Mouse (Mus musculus) neural tube, embryonic 15.5 days (tissue): ENCODE results near the gene Parn. TPM values are rescaled to one million over a fixed set of nuclear protein-coding genes. Genes with fewer than 3 reads are reported as not detected.

Experiments
- ATAC-seq: fragments of 200-750 bp; cut with Nextera tagmentation; 2 replicates; pipeline ENCODE4 v1.8.0; 2017; ENCODE audit warnings: mild to moderate bottlenecking, moderate TSS enrichment, moderate library complexity; ENCODE audit not compliant: low FRiP score
- H3K27ac ChIP-seq: fragments of 300-500 bp; sonication (generic); replicated peaks from 2 replicates; pipeline ENCODE4 v1.5.1; 2015; ENCODE audit warnings: mild to moderate bottlenecking, inconsistent platforms
- H3K27me3 ChIP-seq: fragments of 300-500 bp; sonication (generic); replicated peaks from 2 replicates; pipeline ENCODE4 v1.6.1; 2015; ENCODE audit warnings: inconsistent platforms
- H3K36me3 ChIP-seq: fragments of 300-500 bp; sonication (generic); 2 replicates; pipeline ENCODE4 v1.6.1; 2015; ENCODE audit warnings: inconsistent platforms
- H3K4me1 ChIP-seq: fragments of 300-500 bp; sonication (generic); 2 replicates; pipeline ENCODE4 v1.6.1; 2015; ENCODE audit warnings: inconsistent platforms
- H3K4me2 ChIP-seq: fragments of 300-500 bp; sonication (generic); 2 replicates; pipeline ENCODE4 v1.6.1; 2015; ENCODE audit warnings: inconsistent platforms, mild to moderate bottlenecking, moderate library complexity
- H3K4me3 ChIP-seq: fragments of 300-500 bp; sonication (generic); replicated peaks from 2 replicates; pipeline ENCODE4 v1.5.1; 2015; ENCODE audit warnings: mild to moderate bottlenecking, inconsistent platforms
- H3K9ac ChIP-seq: fragments of 300-500 bp; sonication (generic); replicated peaks from 2 replicates; pipeline ENCODE4 v1.6.1; 2015; ENCODE audit warnings: mild to moderate bottlenecking, inconsistent platforms
- H3K9me3 ChIP-seq: fragments of 300-500 bp; sonication (generic); replicated peaks from 2 replicates; pipeline ENCODE4 v1.6.1; 2016; ENCODE audit warnings: inconsistent platforms
- whole genome bisulfite sequencing: fragments of 180-500 bp; shearing (Covaris S2); methylation state at CpG from one replicate; pipeline ENCODE4 v1.1.7; 2015; ENCODE audit warnings: mixed read lengths; 5-methylcytosine and 5-hydroxymethylcytosine counted together
- polyA plus RNA-seq: library from polyadenylated mRNA; unstranded; fragments of >200 nt; fragmentation: Nextera tagmentation; extraction: Ambion mirVana; gene quantifications from 2 replicates; pipeline ENCODE4 v1.2.1, GENCODE M21; 2015

The Parn gene
- polyA plus RNA-seq, 1 experiment from 2014 or later = 28.2 TPM

DNA sequence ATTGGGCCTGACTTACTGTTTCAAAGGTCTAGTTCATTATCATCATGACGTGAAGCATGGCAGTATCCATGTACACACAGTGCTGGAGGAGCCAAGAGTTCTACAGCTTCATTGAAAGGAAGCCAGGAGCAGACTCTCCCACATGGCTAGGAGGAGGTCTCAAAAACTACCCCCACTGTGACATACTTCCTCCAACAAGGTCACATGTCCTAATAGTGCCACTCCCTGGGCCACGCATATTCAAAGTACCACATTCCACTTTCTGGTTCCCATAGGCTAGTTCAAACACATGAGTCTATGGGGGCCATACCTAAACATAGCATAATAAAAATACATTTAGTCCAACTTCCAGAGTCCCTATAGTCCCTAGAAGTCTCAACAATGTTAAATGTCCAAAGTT, 118.0 kb downstream of the Parn start:
- Histone ChIP-seq H3K4me1 (no peaks in the 10 kb centered on the region), H3K27me3 (no peaks in the 10 kb centered on the region), H3K9me3 (peaks cover 12% of the 10 kb centered on the region; the same call in 1 of the 2 replicates), H3K36me3 (peaks cover 24% of the 10 kb centered on the region), H3K9ac (no peak overlapping the region), H3K4me2 (no peak overlapping the region), H3K27ac (no peak overlapping the region), H3K4me3 (no peak overlapping the region)
- 97% methylated on average over 2 of the region's 2 CpGs for WGBS
- ATAC-seq = no peak

DNA sequence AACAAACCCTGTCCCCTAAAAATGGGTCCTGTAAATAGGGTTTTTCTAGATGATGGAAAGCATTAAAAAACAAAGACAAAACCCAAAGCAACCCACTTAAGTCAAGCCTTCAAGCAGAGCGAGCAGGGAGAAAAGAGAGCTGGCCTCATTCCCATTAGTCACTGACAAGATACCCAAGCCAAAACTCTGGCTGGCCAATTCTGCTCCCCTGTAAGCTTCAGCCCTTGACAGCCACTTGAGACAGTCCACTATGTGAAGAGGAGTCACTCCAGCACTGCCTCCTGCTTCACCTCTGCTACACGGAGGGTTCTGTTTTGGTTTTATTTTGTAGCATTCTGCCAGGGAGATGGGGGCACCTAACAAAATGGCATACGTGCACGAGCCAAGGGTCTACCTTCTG, 126.2 kb downstream of the Parn start:
- H3K9ac ChIP-seq = no peak overlapping the region
- no peak overlapping the region for H3K27ac ChIP-seq
- no peak overlapping the region for H3K4me3 ChIP-seq
- H3K27me3 ChIP-seq = no peaks in the 10 kb centered on the region
- peaks cover 17% of the 10 kb centered on the region for H3K36me3 ChIP-seq
- peaks cover 8% of the 10 kb centered on the region for H3K4me1 ChIP-seq
- H3K4me2 ChIP-seq = no peak overlapping the region
- 76% methylated on average over 4 of the region's 4 CpGs for WGBS
- no peak for ATAC-seq
- peaks cover 8% of the 10 kb centered on the region; the same call in 1 of the 2 replicates for H3K9me3 ChIP-seq

DNA sequence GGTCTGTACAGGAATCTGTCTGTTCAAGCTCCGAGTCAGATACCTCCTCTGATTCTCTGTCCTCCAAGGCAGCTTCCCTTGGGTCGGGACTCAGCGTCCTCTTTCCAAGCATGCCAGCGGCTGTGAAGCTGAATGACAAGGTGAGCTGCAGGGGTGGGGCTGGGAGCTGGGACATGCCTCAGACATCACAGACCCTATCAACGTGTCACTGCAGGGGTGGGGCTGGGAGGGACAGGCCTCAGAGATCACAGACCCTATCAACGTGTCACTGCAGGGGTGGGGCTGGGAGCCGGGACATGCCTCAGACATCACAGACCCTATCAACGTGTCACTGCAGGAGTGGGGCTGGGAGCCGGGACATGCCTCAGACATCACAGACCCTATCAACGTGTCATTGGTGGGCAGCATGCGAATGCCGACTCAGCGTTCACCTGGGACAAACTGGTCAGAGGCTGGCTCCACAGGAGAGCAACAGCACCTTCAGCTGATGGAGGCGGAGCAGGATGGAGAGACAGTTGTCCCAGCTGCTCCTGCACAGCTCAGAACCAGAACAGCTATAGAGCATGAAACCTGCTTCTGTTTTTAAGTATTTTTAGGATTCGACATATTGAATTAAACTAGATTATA, 126.7 kb downstream of the Parn start:
- H3K9ac ChIP-seq = no peak overlapping the region
- H3K27me3 ChIP-seq = no peaks in the 10 kb centered on the region
- 0 out of 2 replicates have a peak, but pooled peaks cover 4% of the 10 kb centered on the region for H3K9me3 ChIP-seq
- H3K4me1 ChIP-seq = peaks cover 8% of the 10 kb centered on the region
- no peak for ATAC-seq
- H3K27ac ChIP-seq = no peak overlapping the region
- no peak overlapping the region for H3K4me3 ChIP-seq
- H3K4me2 ChIP-seq = no peak overlapping the region
- peaks cover 12% of the 10 kb centered on the region for H3K36me3 ChIP-seq
- 89% methylated on average over 15 of the region's 15 CpGs for whole genome bisulfite sequencing

DNA sequence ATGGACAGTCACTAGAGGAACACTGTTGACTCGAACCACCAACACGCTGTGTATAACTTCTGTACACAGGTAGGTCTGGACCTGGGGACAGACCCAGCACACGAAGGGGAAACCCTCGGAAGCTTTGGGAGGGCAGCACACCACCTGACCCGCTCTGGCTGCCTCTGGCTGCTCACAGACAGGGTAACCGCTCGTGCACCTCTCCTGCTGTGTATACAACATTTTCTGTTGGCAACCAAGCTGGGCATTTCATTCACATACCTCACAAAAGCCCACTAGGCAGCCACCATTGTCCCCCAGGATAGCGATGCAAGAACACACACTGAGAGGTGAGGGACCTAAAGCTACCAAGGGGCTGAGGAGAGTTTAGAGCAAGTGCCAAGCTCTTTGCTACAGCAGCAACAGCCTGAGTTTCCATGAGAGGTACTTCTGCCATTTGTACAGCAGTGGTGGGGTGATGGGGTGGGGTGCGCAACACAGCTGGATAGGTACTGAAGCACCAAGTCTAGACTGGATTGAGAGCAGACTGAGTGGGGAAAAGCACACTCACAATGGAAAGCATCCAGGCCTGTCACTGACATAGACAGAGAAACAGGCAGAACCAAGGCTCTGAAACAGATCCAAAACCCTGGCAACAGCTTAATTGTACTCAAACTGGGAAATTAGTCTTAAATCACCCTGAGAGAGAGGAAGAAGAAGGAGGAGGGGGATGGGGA, 128.9 kb downstream of the Parn start:
- Histone ChIP-seq H3K4me3 (no peak overlapping the region), H3K4me2 (no peak overlapping the region), H3K27me3 (no peaks in the 10 kb centered on the region), H3K4me1 (peaks cover 8% of the 10 kb centered on the region), H3K36me3 (no peaks in the 10 kb centered on the region), H3K9me3 (no peaks in the 10 kb centered on the region), H3K27ac (no peak overlapping the region), H3K9ac (no peak overlapping the region)
- WGBS = 67% methylated on average over 9 of the region's 9 CpGs
- ATAC-seq = no peak

DNA sequence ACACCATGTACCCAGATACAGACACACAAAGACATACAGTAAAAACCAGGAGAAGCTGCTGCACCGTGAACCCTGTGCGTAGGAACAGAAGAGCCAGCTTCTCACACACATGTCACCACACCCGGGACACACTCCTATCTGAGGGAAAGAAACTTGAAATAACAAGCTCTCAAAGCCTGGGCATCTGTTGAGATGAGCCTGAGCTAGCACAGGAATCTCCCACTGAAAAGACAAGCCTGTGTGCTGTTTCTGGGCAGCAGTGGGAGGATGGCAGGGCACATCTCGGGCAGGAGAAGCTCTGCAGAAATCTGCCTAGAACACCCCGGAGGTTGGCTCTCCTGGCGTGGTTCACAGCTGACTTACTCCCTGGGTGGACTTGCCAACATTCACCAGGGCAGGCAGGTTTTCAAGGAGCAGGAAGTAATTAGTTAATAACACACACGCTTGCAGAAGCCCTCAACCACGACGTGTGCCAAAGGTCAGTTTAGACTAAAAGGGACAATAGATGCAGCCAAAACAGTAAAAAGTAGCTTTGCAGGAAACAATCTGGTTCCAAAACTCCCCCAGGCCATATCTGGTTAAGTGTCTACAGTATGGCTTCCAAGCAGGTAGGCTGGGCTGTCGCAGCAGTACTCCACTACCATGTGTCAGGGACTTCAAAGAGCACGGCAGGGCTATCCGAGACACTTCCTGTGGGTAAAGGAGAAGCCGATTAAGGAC, 129.6 kb downstream of the Parn start:
- H3K4me2 ChIP-seq = no peak overlapping the region
- H3K9ac ChIP-seq = no peak overlapping the region
- peaks cover 8% of the 10 kb centered on the region for H3K4me1 ChIP-seq
- no peak for ATAC-seq
- H3K9me3 ChIP-seq = no peaks in the 10 kb centered on the region
- H3K36me3 ChIP-seq = no peaks in the 10 kb centered on the region
- WGBS = 68% methylated on average over 13 of the region's 13 CpGs
- no peak overlapping the region for H3K4me3 ChIP-seq
- no peak overlapping the region for H3K27ac ChIP-seq
- H3K27me3 ChIP-seq = no peaks in the 10 kb centered on the region

DNA sequence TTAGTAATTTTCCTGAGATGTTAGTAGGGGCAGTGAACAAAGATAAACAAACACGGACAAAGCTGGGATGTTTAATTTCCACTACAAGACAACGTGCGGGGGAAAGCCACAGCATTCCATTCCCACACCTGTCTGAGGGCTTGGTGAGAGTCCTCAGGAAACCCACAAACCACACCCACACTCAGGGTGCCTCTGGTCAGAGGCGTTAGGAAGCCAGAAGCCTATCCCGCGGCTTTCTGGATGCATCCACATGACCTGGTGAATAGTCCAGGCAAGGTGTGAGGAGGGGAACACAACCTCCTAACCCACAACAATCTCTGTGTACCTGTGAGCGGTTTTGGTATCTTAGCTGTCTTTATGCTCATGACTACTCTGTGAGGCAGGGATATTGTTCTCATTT, 131.6 kb downstream of the Parn start:
- Histone ChIP-seq H3K4me1 (peaks cover 8% of the 10 kb centered on the region), H3K9me3 (no peaks in the 10 kb centered on the region), H3K4me2 (no peak overlapping the region), H3K27me3 (no peaks in the 10 kb centered on the region), H3K4me3 (no peak overlapping the region), H3K27ac (no peak overlapping the region), H3K9ac (no peak overlapping the region), H3K36me3 (no peaks in the 10 kb centered on the region)
- WGBS = 87% methylated on average over 7 of the region's 7 CpGs
- no peak for ATAC-seq

DNA sequence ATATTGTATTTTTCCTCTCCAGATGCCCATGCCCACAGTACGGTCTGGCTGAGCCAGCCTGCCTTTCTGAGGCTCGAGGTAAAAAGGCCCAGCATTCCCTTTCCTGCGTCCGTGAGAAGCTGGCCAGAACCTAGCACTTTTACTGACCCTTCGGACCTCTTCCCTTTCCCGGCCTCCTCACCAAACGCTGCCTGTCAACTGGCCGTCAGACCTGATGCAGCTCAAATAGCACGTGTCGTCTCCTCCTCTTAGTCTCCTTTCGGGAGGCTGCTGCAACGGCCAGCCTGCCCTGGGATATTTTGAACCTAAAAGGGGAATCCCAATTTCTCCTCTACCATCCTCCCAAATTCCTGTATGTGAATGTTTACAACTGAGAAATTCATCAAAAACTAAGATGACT, 132.1 kb downstream of the Parn start:
- no peaks in the 10 kb centered on the region for H3K9me3 ChIP-seq
- H3K9ac ChIP-seq = no peak overlapping the region
- no peaks in the 10 kb centered on the region for H3K27me3 ChIP-seq
- 88% methylated on average over 12 of the region's 12 CpGs for WGBS
- no peak overlapping the region for H3K4me3 ChIP-seq
- H3K4me1 ChIP-seq = peaks cover 8% of the 10 kb centered on the region
- ATAC-seq = no peak
- no peak overlapping the region for H3K4me2 ChIP-seq
- no peaks in the 10 kb centered on the region for H3K36me3 ChIP-seq
- H3K27ac ChIP-seq = no peak overlapping the region

DNA sequence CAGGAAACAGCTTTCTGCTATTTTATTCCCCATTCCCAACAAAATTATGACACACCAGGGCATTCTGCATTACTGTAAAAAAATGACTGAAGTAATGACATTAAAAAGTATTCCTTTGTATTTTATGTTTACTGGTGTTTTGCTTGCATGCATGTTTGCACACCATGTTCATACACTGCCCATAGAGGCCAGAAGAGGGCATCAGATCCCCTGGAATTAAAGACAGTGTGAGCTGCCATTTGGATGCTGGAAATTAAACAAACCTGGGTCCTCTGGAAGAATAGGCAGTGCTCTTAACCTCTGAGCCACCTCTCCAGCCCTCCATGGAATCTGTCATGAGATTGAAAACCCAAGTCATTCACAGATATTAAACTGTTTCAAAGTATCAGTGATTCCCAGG, 135.1 kb downstream of the Parn start:
- no peaks in the 10 kb centered on the region for H3K27me3 ChIP-seq
- H3K9me3 ChIP-seq = no peaks in the 10 kb centered on the region
- no peak for ATAC-seq
- H3K36me3 ChIP-seq = no peaks in the 10 kb centered on the region
- H3K4me2 ChIP-seq = no peak overlapping the region
- no peaks in the 10 kb centered on the region for H3K4me1 ChIP-seq
- H3K4me3 ChIP-seq = no peak overlapping the region
- H3K27ac ChIP-seq = no peak overlapping the region
- H3K9ac ChIP-seq = no peak overlapping the region

DNA sequence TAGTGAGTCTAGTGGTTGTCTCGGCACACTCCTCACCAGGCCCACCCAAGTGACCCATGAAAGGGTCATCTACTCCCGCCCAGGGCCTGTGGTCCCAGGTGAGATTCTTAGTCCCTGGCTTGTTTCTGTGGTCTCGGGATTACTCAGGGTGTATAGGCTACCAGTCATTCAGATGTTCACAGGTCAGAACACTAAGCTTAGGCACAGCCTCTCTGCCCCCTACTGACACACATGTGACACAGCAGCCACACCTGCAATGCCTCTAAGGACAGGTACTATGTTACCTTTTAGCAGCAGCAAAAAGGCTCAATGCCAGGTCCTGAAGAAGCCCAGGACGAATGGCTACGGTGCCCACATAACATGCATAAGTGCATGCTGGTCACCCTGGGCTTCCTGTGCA, 136.7 kb downstream of the Parn start:
- no peak for ATAC-seq
- H3K4me1 ChIP-seq = no peaks in the 10 kb centered on the region
- H3K36me3 ChIP-seq = no peaks in the 10 kb centered on the region
- H3K9ac ChIP-seq = no peak overlapping the region
- H3K9me3 ChIP-seq = no peaks in the 10 kb centered on the region
- no peak overlapping the region for H3K4me2 ChIP-seq
- 79% methylated on average over 5 of the region's 5 CpGs for WGBS
- H3K27me3 ChIP-seq = no peaks in the 10 kb centered on the region
- H3K27ac ChIP-seq = no peak overlapping the region
- no peak overlapping the region for H3K4me3 ChIP-seq

DNA sequence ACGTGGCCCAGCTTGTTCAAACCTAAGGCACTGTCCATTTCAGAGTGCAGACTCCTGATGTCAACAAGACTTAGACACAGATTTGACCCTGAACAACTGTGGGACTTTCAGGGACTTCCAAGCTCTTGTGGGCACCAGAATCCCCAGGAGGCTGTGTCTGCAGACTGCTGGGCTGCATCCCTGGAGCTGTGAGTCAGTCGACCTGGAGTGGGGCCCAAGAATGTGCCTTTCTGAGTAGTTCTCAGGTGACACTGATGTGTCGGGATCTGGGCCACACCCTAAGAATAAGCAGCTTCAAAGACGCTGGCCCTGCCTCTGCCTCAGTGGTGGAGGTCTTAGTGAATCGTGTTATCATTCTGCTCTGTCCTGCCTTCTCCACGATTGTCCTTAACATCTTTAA, 146.6 kb downstream of the Parn start:
- H3K4me1 ChIP-seq = no peaks in the 10 kb centered on the region

DNA sequence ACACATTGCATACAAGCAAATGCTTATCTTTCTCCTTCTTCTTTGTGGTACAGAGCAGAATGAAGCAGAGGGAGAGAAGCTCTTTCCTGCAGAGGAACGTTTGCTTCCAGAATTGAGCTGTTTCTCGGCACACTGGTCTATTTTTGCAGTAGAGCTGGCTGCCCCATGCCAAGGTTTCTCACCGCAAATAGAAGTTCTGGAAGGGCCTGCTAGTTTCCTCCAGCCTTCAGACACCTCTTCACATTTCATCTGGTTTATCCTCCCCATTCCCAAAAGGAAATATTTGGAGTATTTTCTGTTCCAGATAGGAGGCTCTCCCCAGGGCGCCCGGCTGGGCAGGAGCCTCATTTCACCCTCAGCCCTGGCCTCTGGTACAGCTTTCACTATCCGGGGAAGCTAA, 147.7 kb downstream of the Parn start:
- ATAC-seq = no peak
- Histone ChIP-seq H3K36me3 (no peaks in the 10 kb centered on the region), H3K27me3 (no peaks in the 10 kb centered on the region), H3K4me1 (no peaks in the 10 kb centered on the region), H3K4me2 (no peak overlapping the region), H3K4me3 (no peak overlapping the region), H3K27ac (no peak overlapping the region), H3K9me3 (no peaks in the 10 kb centered on the region), H3K9ac (no peak overlapping the region)
- 94% methylated on average over 6 of the region's 6 CpGs for whole genome bisulfite sequencing

More for the DNA sequence above, 146.6 kb downstream of the Parn start:
- no peak for ATAC-seq
- no peak overlapping the region for H3K4me3 ChIP-seq
- WGBS = 82% methylated on average over 6 of the region's 6 CpGs
- no peaks in the 10 kb centered on the region for H3K36me3 ChIP-seq
- no peaks in the 10 kb centered on the region for H3K9me3 ChIP-seq
- H3K27me3 ChIP-seq = no peaks in the 10 kb centered on the region
- H3K9ac ChIP-seq = no peak overlapping the region
- H3K4me2 ChIP-seq = no peak overlapping the region
- no peak overlapping the region for H3K27ac ChIP-seq

DNA sequence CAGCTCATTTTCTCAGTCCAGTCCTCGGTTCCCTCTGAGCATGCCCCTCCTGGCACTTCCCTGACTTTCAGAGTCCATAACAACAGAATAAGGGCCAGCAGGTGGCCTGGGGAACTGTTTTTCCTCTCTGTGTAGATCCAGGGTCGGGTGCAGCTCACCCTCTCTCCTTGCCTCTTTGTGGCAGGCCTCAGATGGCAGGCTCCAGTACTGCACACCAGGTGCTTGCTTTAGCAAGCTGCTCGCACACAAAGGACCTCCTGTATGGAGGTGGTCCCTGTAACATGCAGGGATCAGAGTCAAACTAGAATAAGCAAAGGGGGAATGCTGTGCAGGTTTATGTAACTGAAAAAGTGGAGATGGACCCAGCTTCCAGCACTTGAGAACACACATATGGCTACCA, 151.8 kb downstream of the Parn start:
- H3K27ac ChIP-seq = no peak overlapping the region
- H3K4me2 ChIP-seq = no peak overlapping the region
- H3K9ac ChIP-seq = no peak overlapping the region
- 59% methylated on average over 3 of the region's 3 CpGs for WGBS
- no peaks in the 10 kb centered on the region for H3K27me3 ChIP-seq
- no peaks in the 10 kb centered on the region for H3K4me1 ChIP-seq
- H3K4me3 ChIP-seq = no peak overlapping the region
- H3K9me3 ChIP-seq = no peaks in the 10 kb centered on the region
- ATAC-seq = no peak
- H3K36me3 ChIP-seq = no peaks in the 10 kb centered on the region
